8 mouse cellular contexts compared by ENCODE assay signal in the genomic region with DNA sequence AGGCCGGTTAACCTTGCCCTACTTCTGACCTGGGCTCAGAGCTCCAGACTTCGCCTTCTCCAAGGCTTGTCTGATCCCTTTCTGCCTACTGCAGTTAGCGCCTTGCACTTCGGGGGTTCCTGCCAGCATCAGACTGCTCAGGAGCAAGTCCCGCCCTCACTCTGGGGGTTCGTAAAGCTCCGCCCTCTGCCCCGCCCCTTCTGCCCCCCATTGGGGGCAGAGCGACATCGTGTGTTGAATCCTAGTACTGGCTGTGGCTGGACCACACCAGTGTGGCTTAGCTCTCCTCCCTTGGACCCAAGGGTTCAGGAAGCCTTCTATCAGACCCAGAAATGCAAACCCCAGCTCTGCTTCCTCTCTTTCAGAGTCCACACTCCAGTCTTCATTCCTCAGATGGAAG. TPM values are rescaled to one million over a fixed set of nuclear protein-coding genes. Genes with fewer than 3 reads are reported as not detected.
DNase-seq lines count a peak whose midpoint lies in the region; ATAC-seq lines count a peak whose summit lies in the region.

Gene Sbk2, minus strand, starts transcription at position 135 of the 400 bp plus-strand sequence.

- no peak; the same call in 1 of the 2 replicates for ATAC-seq in embryonic facial prominence, embryonic 13.5 days (ENCODE audit: insufficient number of reproducible peaks, insufficient read depth, low FRiP score, low TSS enrichment, low read depth)
- peak; percentile 44 for ATAC-seq in limb, embryonic 12.5 days (ENCODE audit: insufficient number of reproducible peaks, insufficient read depth, low FRiP score, low TSS enrichment, low read depth)
- ATAC-seq in midbrain, embryonic 14.5 days (ENCODE audit: low FRiP score, low TSS enrichment) = no peak; the same call in 1 of the 2 replicates

- H3K9me3 ChIP-seq in embryonic facial prominence, embryonic 13.5 days = no peaks in the 10 kb centered on the region
- H3K9me3 ChIP-seq in limb, embryonic 12.5 days = no peaks in the 10 kb centered on the region
- H3K9me3 ChIP-seq in midbrain, embryonic 14.5 days (ENCODE audit: control insufficient read depth, low read length) = no peaks in the 10 kb centered on the region

- H3K36me3 ChIP-seq in embryonic facial prominence, embryonic 13.5 days = no peaks in the 10 kb centered on the region
- H3K36me3 ChIP-seq in limb, embryonic 12.5 days = no peaks in the 10 kb centered on the region
- no peaks in the 10 kb centered on the region for H3K36me3 ChIP-seq in midbrain, embryonic 14.5 days (ENCODE audit: control insufficient read depth, insufficient read depth, low read length)

- H3K4me1 ChIP-seq in embryonic facial prominence, embryonic 13.5 days = no peaks in the 10 kb centered on the region
- H3K4me1 ChIP-seq in limb, embryonic 12.5 days (replicated peaks) = no peaks in the 10 kb centered on the region
- no peaks in the 10 kb centered on the region for H3K4me1 ChIP-seq in midbrain, embryonic 14.5 days (ENCODE audit: control insufficient read depth, insufficient read depth, low read length)

- peak within 1 kb of the TSS; percentile 38 for H3K4me2 ChIP-seq in embryonic facial prominence, embryonic 13.5 days
- H3K4me2 ChIP-seq in limb, embryonic 12.5 days = peak within 1 kb of the TSS; percentile 15; the same call in 1 of the 2 replicates
- H3K4me2 ChIP-seq in midbrain, embryonic 14.5 days (ENCODE audit: low read length) = no peak within 1 kb of the TSS; the same call in 1 of the 2 replicates

- H3K4me3 ChIP-seq in embryonic facial prominence, embryonic 13.5 days = 0 out of 2 replicates have a peak within 1 kb of the TSS, but pooled peaks have one; percentile 12
- H3K4me3 ChIP-seq in limb, embryonic 12.5 days (replicated peaks) = no peak within 1 kb of the TSS
- no peak within 1 kb of the TSS for H3K4me3 ChIP-seq in midbrain, embryonic 14.5 days (replicated peaks; ENCODE audit: low read depth, low read length)

- DNase-seq in cerebellum, adult 11 months = peak; percentile 43
- no peak for DNase-seq in cerebellum, adult 11-12 months
- peak; percentile 79 for DNase-seq in heart, adult 8-10 months (ENCODE audit: low spot score)
- DNase-seq in kidney, adult 8-10 months = peak; percentile 62 to 81
- DNase-seq in midbrain, embryonic 14.5 days = peak; percentile 76
- DNase-seq in spleen, adult 18-20 months = peak; percentile 64 to 81

- WGBS in embryonic facial prominence, embryonic 13.5 days = 5% methylated on average over 10 of the region's 10 CpGs
- WGBS in limb, embryonic 12.5 days = 7% methylated on average over 10 of the region's 10 CpGs
- 7% methylated on average over 10 of the region's 10 CpGs for WGBS in midbrain, embryonic 14.5 days

- H3K27me3 ChIP-seq in embryonic facial prominence, embryonic 13.5 days = no peaks in the 10 kb centered on the region; the same call in 1 of the 2 replicates
- H3K27me3 ChIP-seq in limb, embryonic 12.5 days = peaks cover 6% of the 10 kb centered on the region
- H3K27me3 ChIP-seq in midbrain, embryonic 14.5 days (ENCODE audit: control insufficient read depth, insufficient read depth, low read length) = no peaks in the 10 kb centered on the region

- H3K9ac ChIP-seq in embryonic facial prominence, embryonic 13.5 days = no peak within 1 kb of the TSS
- H3K9ac ChIP-seq in limb, embryonic 12.5 days (replicated peaks) = no peak within 1 kb of the TSS
- no peak within 1 kb of the TSS for H3K9ac ChIP-seq in midbrain, embryonic 14.5 days (replicated peaks; ENCODE audit: low read length)

- H3K27ac ChIP-seq in embryonic facial prominence, embryonic 13.5 days = no peak within 1 kb of the TSS
- no peak within 1 kb of the TSS for H3K27ac ChIP-seq in limb, embryonic 12.5 days
- H3K27ac ChIP-seq in midbrain, embryonic 14.5 days (replicated peaks; ENCODE audit: low read depth, low read length) = no peak within 1 kb of the TSS

RNA-seq across cellular contexts. Expression of gene Sbk2, which starts in this region (rescaled TPM):
- polyA plus RNA-seq in embryonic facial prominence, embryonic 13.5 days (2015; fragmentation: Nextera tagmentation; extraction: Ambion mirVana) = 0.18 TPM in 1 of 2 replicates, not detected in the other
- total RNA-seq in heart, adult 8-10 months (2022) = 10 to 100 TPM; 27.3 to 40.6 (median 33.1) TPM
- polyA plus RNA-seq in limb, embryonic 12.5 days (2016; fragmentation: Nextera tagmentation; extraction: Ambion mirVana) = 0.29 and 0.51 TPM in 2 replicates
- polyA plus RNA-seq in midbrain, embryonic 14.5 days (2014; fragmentation: Nextera tagmentation; extraction: Ambion mirVana) = not detected in 2 replicates

Comparison
In these comparisons a context has a peak if more than half of its experiments do, and no peak if none do; other contexts are left out.
1. Peak in ATAC-seq and H3K4me2 ChIP-seq in limb, embryonic 12.5 days; RNA of the gene not detected or under 1 TPM.
2. Peak in DNase-seq in midbrain, embryonic 14.5 days; RNA of the gene not detected or under 1 TPM.